Mouse (Mus musculus) neural tube, embryonic 14.5 days (tissue): ENCODE results near the gene Nckap5. TPM values are rescaled to one million over a fixed set of nuclear protein-coding genes. Genes with fewer than 3 reads are reported as not detected.

Experiments
- ATAC-seq: fragments of 200-750 bp; cut with Nextera tagmentation; 2 replicates; pipeline ENCODE4 v1.8.0; 2017; ENCODE audit warnings: low read depth, mild to moderate bottlenecking, moderate TSS enrichment, moderate library complexity
- H3K27ac ChIP-seq: fragments of 300-500 bp; sonication (generic); 2 replicates; pipeline ENCODE4 v1.5.1; 2014; ENCODE audit warnings: low read depth, mild to moderate bottlenecking, control low read depth, low read length, moderate library complexity, mixed read lengths
- H3K27me3 ChIP-seq: fragments of 300-500 bp; sonication (generic); 2 replicates; pipeline ENCODE4 v1.6.1; 2014; ENCODE audit warnings: low read length; ENCODE audit not compliant: control insufficient read depth, insufficient read depth
- H3K36me3 ChIP-seq: fragments of 300-500 bp; sonication (generic); 2 replicates; pipeline ENCODE4 v1.6.1; 2014; ENCODE audit warnings: low read length, mixed read lengths; ENCODE audit not compliant: control insufficient read depth, insufficient read depth
- H3K4me1 ChIP-seq: fragments of 300-500 bp; sonication (generic); 2 replicates; pipeline ENCODE4 v1.6.1; 2014; ENCODE audit warnings: low read length; ENCODE audit not compliant: control insufficient read depth, insufficient read depth
- H3K4me2 ChIP-seq: fragments of 300-500 bp; sonication (generic); 2 replicates; pipeline ENCODE4 v1.6.1; 2014; ENCODE audit warnings: mild to moderate bottlenecking, low read depth, low read length, control low read depth
- H3K4me3 ChIP-seq: fragments of 300-500 bp; sonication (generic); 2 replicates; pipeline ENCODE4 v1.5.1; 2014; ENCODE audit warnings: low read depth, low read length, control low read depth, mixed read lengths
- H3K9ac ChIP-seq: fragments of 300-500 bp; sonication (generic); replicated peaks from 2 replicates; pipeline ENCODE4 v1.6.1; 2014; ENCODE audit warnings: low read depth, mild to moderate bottlenecking, control low read depth, low read length, mixed read lengths
- H3K9me3 ChIP-seq: fragments of 300-500 bp; sonication (generic); 2 replicates; pipeline ENCODE4 v1.6.1; 2016; ENCODE audit warnings: low read length; ENCODE audit not compliant: control insufficient read depth
- WGBS: fragments of 180-500 bp; shearing (Covaris S2); extraction: QIAGEN DNeasy Blood & Tissue Kit; methylation state at CpG from one replicate; pipeline ENCODE4 v1.1.7; 2014; 5-methylcytosine and 5-hydroxymethylcytosine counted together
- polyA plus RNA-seq: library from polyadenylated mRNA; unstranded; fragments of >200 nt; fragmentation: Nextera tagmentation; extraction: Ambion mirVana; gene quantifications from 2 replicates; pipeline ENCODE4 v1.2.1, GENCODE M21; 2014

The Nckap5 gene
- polyA plus RNA-seq, 1 experiment from 2014 or later, result 19.0 TPM

- H3K4me1 ChIP-seq, result 0 out of 2 replicates have a peak, but pooled peaks cover 2% of the 10 kb centered on the region
- 50% methylated on average over 5 of the region's 5 CpGs for WGBS
These were observed 565.7 kb downstream of the Nckap5 start for GRCm38 (mm10) chr1:126264931-126265330.

DNA sequence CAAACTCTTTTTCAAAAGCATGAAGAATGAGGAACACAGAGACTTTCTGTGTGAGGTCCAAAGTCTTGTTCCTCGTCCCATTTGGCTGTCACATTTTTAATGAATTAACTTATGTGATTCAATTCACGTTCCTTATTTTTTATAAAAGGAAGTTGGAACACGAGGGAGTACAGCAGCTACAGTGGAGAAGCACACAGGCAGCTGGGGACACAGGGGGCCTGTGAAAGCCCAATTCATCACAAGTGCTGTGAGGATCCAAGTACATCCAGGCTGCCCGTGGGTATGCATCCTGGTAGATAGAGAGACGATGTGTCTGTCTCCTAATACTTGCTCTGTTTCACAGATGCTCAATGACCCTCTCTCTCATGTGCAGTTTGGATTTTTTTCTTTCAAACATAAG is 576.2 kb downstream of the Nckap5 start:
- Histone ChIP-seq H3K4me1 (no peaks in the 10 kb centered on the region), H3K9ac (no peak overlapping the region), H3K27ac (no peak overlapping the region), H3K4me3 (no peak overlapping the region), H3K9me3 (no peaks in the 10 kb centered on the region), H3K27me3 (no peaks in the 10 kb centered on the region), H3K36me3 (no peaks in the 10 kb centered on the region), H3K4me2 (no peak overlapping the region)
- ATAC-seq, result no peak
- 70% methylated on average over 5 of the region's 5 CpGs for WGBS

More at GRCm38 (mm10) chr1:126264931-126265330, 565.7 kb downstream of the Nckap5 start:
- no peak overlapping the region for H3K4me2 ChIP-seq
- H3K36me3 ChIP-seq, result no peaks in the 10 kb centered on the region
- no peak overlapping the region for H3K4me3 ChIP-seq
- no peak for ATAC-seq
- H3K9me3 ChIP-seq, result no peaks in the 10 kb centered on the region
- H3K9ac ChIP-seq, result no peak overlapping the region
- no peaks in the 10 kb centered on the region for H3K27me3 ChIP-seq
- H3K27ac ChIP-seq, result no peak overlapping the region

GRCm38 (mm10) chr1:126253934-126254333 is 576.7 kb downstream of the Nckap5 start:
- H3K27me3 ChIP-seq, result no peaks in the 10 kb centered on the region
- no peak overlapping the region for H3K27ac ChIP-seq
- no peaks in the 10 kb centered on the region for H3K4me1 ChIP-seq
- no peak overlapping the region for H3K4me3 ChIP-seq
- H3K9ac ChIP-seq, result no peak overlapping the region
- WGBS, result 94% methylated on average over 7 of the region's 7 CpGs
- no peaks in the 10 kb centered on the region for H3K36me3 ChIP-seq
- ATAC-seq, result no peak
- H3K4me2 ChIP-seq, result no peak overlapping the region
- no peaks in the 10 kb centered on the region for H3K9me3 ChIP-seq

GRCm38 (mm10) chr1:126233196-126233595 is 597.4 kb downstream of the Nckap5 start:
- 80% methylated on average over 4 of the region's 4 CpGs for WGBS
- H3K27me3 ChIP-seq, result no peaks in the 10 kb centered on the region

DNA sequence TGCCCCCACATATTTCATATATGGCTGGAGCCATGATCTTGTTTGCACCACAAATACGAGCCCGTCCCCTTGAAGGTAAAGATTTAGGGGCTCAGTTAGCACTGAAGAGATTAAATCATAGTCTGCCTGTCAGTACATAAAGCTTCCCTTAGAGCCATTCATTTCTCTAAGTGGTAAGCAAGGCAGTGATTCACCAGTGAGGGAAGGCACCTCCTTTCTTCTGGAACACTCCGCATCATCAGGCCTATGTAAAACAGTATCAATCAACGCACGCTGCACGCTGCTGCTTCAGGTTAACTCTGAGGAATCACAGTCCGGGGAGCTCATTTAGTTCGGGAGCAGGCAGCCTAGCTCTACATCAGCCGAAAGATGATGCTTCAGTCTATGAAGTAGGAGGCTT is 599.4 kb downstream of the Nckap5 start:
- Histone ChIP-seq H3K4me1 (no peaks in the 10 kb centered on the region), H3K27me3 (no peaks in the 10 kb centered on the region), H3K4me2 (no peak overlapping the region), H3K27ac (no peak overlapping the region), H3K4me3 (no peak overlapping the region), H3K36me3 (no peaks in the 10 kb centered on the region), H3K9ac (no peak overlapping the region), H3K9me3 (no peaks in the 10 kb centered on the region)
- 71% methylated on average over 9 of the region's 9 CpGs for WGBS
- ATAC-seq, result no peak

More at GRCm38 (mm10) chr1:126233196-126233595, 597.4 kb downstream of the Nckap5 start:
- no peak overlapping the region for H3K4me3 ChIP-seq
- H3K9me3 ChIP-seq, result no peaks in the 10 kb centered on the region
- H3K9ac ChIP-seq, result no peak overlapping the region
- no peak overlapping the region for H3K4me2 ChIP-seq
- H3K36me3 ChIP-seq, result no peaks in the 10 kb centered on the region
- ATAC-seq, result no peak
- no peak overlapping the region for H3K27ac ChIP-seq
- H3K4me1 ChIP-seq, result no peaks in the 10 kb centered on the region

DNA sequence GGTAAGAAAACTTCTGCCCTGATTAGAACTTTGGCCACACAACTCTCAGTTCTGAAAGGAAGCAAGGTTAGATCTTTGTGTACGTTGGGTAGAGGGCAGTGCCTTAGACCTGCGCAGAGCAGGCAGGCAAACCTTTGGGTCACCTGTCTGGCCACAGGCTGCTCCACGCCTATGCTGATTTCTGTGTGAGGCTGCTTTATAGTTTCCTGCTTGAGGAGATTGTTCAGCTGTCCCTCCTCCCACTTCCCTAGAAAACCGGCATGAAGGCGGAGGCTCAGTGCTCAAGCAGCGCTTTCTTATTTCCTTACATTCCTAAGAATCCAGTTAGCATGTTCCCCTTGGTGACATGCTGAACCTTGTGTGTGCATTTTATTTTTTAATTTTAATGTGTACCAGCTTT is 620.4 kb downstream of the Nckap5 start:
- Histone ChIP-seq H3K27ac (no peak overlapping the region), H3K4me1 (no peaks in the 10 kb centered on the region), H3K4me3 (no peak overlapping the region), H3K36me3 (no peaks in the 10 kb centered on the region), H3K4me2 (no peak overlapping the region), H3K27me3 (no peaks in the 10 kb centered on the region), H3K9me3 (no peaks in the 10 kb centered on the region), H3K9ac (no peak overlapping the region)
- no peak for ATAC-seq
- 90% methylated on average over 6 of the region's 6 CpGs for WGBS

GRCm38 (mm10) chr1:126209743-126210142 is 620.9 kb downstream of the Nckap5 start:
- Histone ChIP-seq H3K36me3 (no peaks in the 10 kb centered on the region), H3K9ac (no peak overlapping the region), H3K27ac (no peak overlapping the region), H3K27me3 (no peaks in the 10 kb centered on the region), H3K4me1 (no peaks in the 10 kb centered on the region), H3K4me3 (no peak overlapping the region), H3K9me3 (no peaks in the 10 kb centered on the region), H3K4me2 (no peak overlapping the region)
- WGBS, result 93% methylated on average over 5 of the region's 5 CpGs
- ATAC-seq, result no peak

DNA sequence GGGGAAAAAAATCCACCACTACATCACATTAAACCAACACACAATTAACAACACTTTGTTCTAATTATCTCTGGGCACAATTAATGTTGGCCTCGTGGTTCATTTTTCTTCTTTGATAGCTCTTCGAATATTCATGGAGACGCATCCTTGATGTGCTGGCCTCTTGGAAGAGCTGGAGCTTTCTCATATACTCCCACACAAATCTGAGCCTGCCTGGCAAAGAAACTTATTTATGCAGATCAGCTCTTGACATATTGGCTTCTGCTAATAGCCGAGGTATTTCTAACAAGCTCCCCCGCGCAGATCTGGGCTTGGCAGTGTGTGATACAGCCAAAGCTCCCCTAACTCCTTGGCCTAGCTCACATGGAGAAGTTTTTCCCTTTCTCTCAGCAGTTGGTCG is 621.5 kb downstream of the Nckap5 start:
- Histone ChIP-seq H3K36me3 (no peaks in the 10 kb centered on the region), H3K4me3 (no peak overlapping the region), H3K4me2 (no peak overlapping the region), H3K27me3 (no peaks in the 10 kb centered on the region), H3K9me3 (no peaks in the 10 kb centered on the region), H3K27ac (no peak overlapping the region), H3K9ac (no peak overlapping the region), H3K4me1 (no peaks in the 10 kb centered on the region)
- 68% methylated on average over 7 of the region's 7 CpGs for WGBS
- no peak for ATAC-seq

GRCm38 (mm10) chr1:126196937-126197336 is 633.7 kb downstream of the Nckap5 start:
- no peak overlapping the region for H3K4me2 ChIP-seq
- no peak for ATAC-seq
- H3K4me3 ChIP-seq, result no peak overlapping the region
- H3K9me3 ChIP-seq, result no peaks in the 10 kb centered on the region
- H3K36me3 ChIP-seq, result no peaks in the 10 kb centered on the region
- H3K9ac ChIP-seq, result no peak overlapping the region
- no peak overlapping the region for H3K27ac ChIP-seq
- no peaks in the 10 kb centered on the region for H3K4me1 ChIP-seq
- H3K27me3 ChIP-seq, result no peaks in the 10 kb centered on the region

- Histone ChIP-seq H3K9ac (no peak overlapping the region), H3K36me3 (no peaks in the 10 kb centered on the region), H3K27me3 (no peaks in the 10 kb centered on the region), H3K4me2 (no peak overlapping the region), H3K4me3 (no peak overlapping the region), H3K27ac (no peak overlapping the region), H3K4me1 (no peaks in the 10 kb centered on the region), H3K9me3 (no peaks in the 10 kb centered on the region)
- no peak for ATAC-seq
- WGBS, result 89% methylated on average over 4 of the region's 4 CpGs
These were observed 640.2 kb downstream of the Nckap5 start for GRCm38 (mm10) chr1:126190353-126190752.
